Mouse (Mus musculus): ENCODE measurements at regions not wholly inside any gene's neighbourhood (a gene's known extent, or its start where the extent isn't known, plus 50 kb on each side); places are given as distances from the start of the nearest gene placed in this dataset.

GRCm38 (mm10) chr8:89568641-89569040, 524.7 kb upstream of the Sall1 start:
- no peak for TF ChIP-seq CTCF (conservative IDR thresholded peaks at IDR 0.05)
- no peak overlapping the region for H3K27ac ChIP-seq
- H3K4me3 ChIP-seq = no peak overlapping the region
- no peak for DNase-seq (ENCODE audit: low spot score in 2 of 2)

- no peak for TF ChIP-seq CTCF (conservative IDR thresholded peaks at IDR 0.05)
- no peak for DNase-seq (ENCODE audit: low spot score in 2 of 2)
- Histone ChIP-seq H3K27ac (no peak overlapping the region), H3K4me3 (no peak overlapping the region)
These were observed 523.0 kb upstream of the Sall1 start for GRCm38 (mm10) chr8:89566986-89567385.

DNA sequence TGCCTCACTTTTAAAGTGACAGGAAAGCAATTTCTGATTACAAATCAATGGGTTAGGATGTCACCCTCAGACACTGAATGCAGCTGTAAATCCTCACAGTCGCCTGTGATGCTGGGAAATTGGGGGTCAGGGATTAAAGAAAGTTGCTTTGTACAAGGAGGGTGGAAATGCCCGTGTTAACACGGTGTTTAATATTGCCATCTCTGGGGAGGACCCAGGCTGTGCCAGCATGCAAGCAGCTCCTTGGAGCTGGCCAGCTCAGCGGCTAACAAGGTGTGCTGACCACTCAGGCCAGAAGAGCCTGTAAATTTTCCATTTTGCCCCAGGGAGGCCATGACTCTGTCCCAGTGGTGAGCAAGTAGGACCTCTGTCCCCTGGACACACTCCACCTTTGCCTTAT, 522.5 kb upstream of the Sall1 start:
- Histone ChIP-seq H3K4me3 (no peak overlapping the region), H3K27ac (no peak overlapping the region)
- no peak for DNase-seq (ENCODE audit: low spot score in 2 of 2)
- no peak for TF ChIP-seq CTCF (conservative IDR thresholded peaks at IDR 0.05)

DNA sequence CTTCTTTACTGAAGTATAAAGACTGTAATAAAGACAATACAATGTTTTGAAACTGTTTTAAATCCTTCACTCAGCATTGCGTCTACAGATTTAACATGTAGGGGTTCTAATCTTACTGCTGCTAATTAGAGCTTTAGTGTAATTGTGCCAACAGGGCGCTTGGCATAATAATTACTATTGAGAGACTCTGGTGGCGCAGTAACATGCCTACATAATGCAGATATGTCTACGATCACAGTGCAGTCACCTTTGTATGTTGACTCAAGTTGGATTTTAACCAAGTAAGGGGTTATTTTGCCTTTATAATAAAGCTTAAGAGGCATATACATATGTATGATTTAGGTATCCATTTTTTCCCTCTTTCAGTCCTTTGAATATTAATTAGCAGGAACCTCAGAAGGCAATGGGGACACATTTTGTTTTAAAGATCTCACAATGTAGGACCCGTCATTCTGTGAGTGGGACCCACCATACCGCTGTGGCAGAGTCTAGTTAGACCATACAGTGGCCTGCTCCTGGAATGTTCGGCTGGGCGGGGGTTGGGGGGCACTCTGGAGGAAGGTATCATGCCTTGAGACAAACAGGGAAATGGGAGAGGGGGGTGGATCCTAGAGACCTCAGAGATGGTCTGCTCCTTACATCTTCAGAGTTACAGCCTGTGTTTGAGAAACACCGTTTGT, 521.3 kb upstream of the Sall1 start:
- no peak for DNase-seq (ENCODE audit: low spot score in 2 of 2)

DNA sequence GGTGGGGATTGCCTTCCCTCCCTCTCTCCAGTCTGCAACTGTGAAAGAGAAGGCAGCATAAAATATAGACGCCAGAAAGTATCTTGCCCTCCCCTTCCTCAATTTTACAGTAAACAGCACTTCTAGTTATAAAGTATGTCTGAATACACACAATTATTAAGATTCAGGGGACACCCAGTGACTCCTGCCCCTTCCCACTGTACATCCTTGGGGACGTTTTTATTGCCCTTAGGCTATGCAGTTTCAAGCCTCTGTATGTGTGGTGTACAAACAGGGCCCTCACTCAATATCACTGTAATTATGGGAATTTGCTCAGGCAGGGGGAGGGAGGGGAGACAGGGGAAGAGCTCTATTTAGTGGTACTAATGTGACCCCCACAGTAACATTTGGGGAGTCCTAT, 519.6 kb upstream of the Sall1 start:
- no peak for TF ChIP-seq CTCF (conservative IDR thresholded peaks at IDR 0.05)

More for the DNA sequence above, 521.3 kb upstream of the Sall1 start:
- Histone ChIP-seq H3K4me3 (no peak overlapping the region), H3K27ac (no peak overlapping the region)
- TF ChIP-seq CTCF (conservative IDR thresholded peaks at IDR 0.05) = no peak

DNA sequence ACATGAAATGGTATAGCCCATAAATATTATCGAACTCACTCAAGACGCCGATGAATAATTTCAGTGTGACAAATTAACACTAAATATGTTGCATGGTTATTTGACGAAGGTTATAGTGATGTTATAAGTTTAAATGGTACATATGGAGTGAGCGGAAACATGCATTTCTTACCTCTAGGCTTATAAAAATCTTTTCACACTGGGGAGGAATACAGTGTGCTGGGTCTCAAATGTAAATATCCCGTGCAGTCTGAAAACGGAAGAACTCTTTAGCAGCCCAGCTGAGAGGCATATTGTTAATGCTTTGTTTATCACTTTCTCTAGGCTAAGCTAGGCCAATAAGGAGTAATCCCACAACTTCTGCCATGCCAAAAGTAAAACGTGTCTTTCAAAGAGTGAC, 518.6 kb upstream of the Sall1 start:
- TF ChIP-seq CTCF (conservative IDR thresholded peaks at IDR 0.05) = no peak
- DNase-seq (ENCODE audit: low spot score in 2 of 2) = no peak
- no peak overlapping the region for H3K27ac ChIP-seq
- H3K4me3 ChIP-seq = no peak overlapping the region

More for the DNA sequence above, 519.6 kb upstream of the Sall1 start:
- no peak overlapping the region for H3K4me3 ChIP-seq
- no peak for DNase-seq (ENCODE audit: low spot score in 2 of 2)
- H3K27ac ChIP-seq = no peak overlapping the region

DNA sequence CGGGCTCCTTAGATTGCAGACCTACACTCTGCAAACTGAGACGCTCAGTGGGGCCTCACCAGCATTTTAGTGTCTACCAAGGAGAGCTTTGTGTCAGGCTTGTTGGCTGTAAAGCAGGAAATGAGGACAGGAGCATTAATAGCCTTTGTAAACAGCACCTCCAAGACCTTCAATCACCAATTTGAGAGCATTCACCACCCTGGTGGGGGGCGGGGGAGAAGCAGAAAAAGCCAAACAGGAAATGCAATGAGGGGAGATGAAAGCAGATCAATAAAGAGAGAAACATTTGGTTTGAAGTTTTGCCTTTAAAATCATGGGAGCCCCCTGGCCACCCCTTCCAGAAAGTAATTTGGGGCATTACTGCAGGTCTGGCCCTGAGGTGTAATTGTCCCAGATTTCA, 497.3 kb upstream of the Sall1 start:
- no peak overlapping the region for H3K27ac ChIP-seq
- no peak for TF ChIP-seq CTCF (conservative IDR thresholded peaks at IDR 0.05)
- H3K4me3 ChIP-seq = no peak overlapping the region
- DNase-seq (ENCODE audit: low spot score in 2 of 2) = no peak

DNA sequence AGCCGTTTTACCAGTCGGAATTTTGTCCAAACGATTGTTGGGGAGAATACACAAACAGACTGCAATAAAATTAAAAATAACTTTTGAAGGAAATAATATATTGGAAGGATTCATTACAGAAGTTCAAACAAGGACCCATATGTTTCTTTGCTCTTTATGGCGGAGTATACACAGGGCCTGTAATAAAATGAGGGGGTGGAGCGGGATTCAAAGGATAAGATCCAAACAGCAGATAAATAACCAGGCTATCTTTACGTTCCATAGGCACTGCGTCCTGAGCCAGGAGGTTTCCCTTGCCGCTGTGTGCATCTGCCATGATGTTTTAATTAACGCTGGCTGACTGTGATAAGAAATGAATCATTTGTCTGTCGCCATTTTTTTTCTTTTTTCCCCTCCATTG, 490.6 kb upstream of the Sall1 start:
- TF ChIP-seq CTCF (conservative IDR thresholded peaks at IDR 0.05) = no peak
- DNase-seq (ENCODE audit: low spot score in 2 of 2) = no peak
- no peak overlapping the region for H3K4me3 ChIP-seq
- H3K27ac ChIP-seq = no peak overlapping the region

GRCm38 (mm10) chr8:89525041-89525440, 481.1 kb upstream of the Sall1 start:
- DNase-seq (ENCODE audit: low spot score in 2 of 2) = no peak
- H3K27ac ChIP-seq = no peak overlapping the region
- no peak overlapping the region for H3K4me3 ChIP-seq
- TF ChIP-seq CTCF (conservative IDR thresholded peaks at IDR 0.05) = no peak

- H3K4me3 ChIP-seq = no peak overlapping the region
- H3K27ac ChIP-seq = no peak overlapping the region
- no peak for TF ChIP-seq CTCF (conservative IDR thresholded peaks at IDR 0.05)
- no peak for DNase-seq (ENCODE audit: low spot score in 2 of 2)
These were observed 479.4 kb upstream of the Sall1 start for GRCm38 (mm10) chr8:89523336-89523735.

DNA sequence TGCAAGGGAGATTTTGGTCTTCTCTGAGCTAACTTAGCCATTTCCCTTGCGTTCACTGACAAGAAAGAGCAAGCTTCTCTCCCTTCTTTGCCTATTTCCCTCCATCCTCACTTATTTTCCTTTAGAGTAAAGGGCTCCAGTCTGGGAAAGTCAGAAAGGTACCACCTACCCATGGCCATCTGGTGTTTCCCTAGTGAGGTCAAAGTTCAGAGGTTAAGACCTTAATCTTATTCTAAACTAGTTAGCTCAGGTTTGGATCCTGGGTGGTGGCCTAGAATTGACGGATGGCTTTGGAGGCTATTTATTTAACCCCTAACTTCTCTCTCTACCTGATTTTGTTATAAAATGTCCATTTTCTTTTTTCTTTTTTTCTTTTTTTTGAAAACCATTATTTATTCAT, 472.6 kb upstream of the Sall1 start:
- no peak overlapping the region for H3K27ac ChIP-seq
- TF ChIP-seq CTCF (conservative IDR thresholded peaks at IDR 0.05) = no peak
- DNase-seq (ENCODE audit: low spot score in 2 of 2) = no peak

GRCm38 (mm10) chr8:89514270-89514669, 470.3 kb upstream of the Sall1 start:
- no peak overlapping the region for H3K4me3 ChIP-seq
- peak; percentile 61 to 70 for DNase-seq (ENCODE audit: low spot score in 2 of 2)
- TF ChIP-seq CTCF (conservative IDR thresholded peaks at IDR 0.05) = no peak
- H3K27ac ChIP-seq = no peak overlapping the region

More for the DNA sequence above, 472.6 kb upstream of the Sall1 start:
- H3K4me3 ChIP-seq = no peak overlapping the region

DNA sequence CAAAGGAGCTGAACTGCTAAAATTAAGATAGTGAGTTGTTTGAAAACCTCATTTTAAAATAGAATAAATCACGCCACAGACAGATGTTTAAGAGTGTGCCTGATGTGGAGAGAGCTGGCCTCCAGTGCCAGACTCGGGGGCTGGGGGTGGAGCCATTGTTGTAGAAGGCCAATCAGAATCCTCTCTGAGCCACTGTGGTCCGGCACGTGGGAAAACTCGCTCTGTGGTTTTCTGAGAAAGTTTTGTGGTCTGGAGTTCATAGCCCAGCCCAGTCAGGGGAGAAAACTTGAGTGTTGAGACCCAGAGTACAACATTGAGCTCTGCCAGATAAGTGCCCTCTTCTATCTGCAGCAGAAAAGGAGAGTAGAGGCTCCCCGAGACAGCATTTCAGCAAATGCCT, 463.7 kb upstream of the Sall1 start:
- DNase-seq (ENCODE audit: low spot score in 2 of 2) = no peak
- Histone ChIP-seq H3K27ac (no peak overlapping the region), H3K4me3 (no peak overlapping the region)
- TF ChIP-seq CTCF (conservative IDR thresholded peaks at IDR 0.05) = no peak

DNA sequence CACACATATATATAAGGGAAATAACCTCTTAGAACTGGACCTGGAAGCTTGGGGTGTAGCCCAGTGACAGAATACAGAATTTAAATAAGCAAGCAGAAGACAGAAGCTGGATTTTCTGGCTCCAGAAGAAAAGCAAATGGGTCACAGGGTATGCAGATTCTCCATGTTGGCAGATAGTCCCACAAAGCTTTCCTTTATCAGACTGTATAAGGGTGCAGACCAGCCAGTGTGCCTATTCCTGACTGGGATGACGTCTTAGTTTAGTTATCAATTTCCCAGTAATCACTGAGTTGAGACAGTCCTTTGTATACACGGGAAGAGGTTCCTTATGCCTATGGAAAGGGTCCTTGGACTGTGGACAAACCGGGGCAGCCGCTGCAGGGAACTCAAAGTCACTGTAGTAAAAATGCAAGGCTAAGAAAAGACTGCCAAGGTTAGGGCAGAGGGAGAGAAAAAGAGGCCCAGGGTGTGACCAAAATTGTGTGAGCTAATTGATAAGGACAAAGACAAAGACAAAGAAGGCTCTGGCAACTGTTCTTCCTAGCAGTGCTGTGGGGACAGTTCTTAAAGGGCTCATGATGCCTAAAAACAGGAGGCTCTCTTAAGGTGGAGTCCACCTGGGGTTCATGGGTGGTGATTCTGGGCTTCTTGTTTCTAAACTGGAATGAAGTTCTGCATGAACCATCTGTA, 459.7 kb upstream of the Sall1 start:
- TF ChIP-seq CTCF (conservative IDR thresholded peaks at IDR 0.05) = no peak
- no peak for DNase-seq (ENCODE audit: low spot score in 2 of 2)
- no peak overlapping the region for H3K4me3 ChIP-seq
- no peak overlapping the region for H3K27ac ChIP-seq
